Mouse (Mus musculus) lung, embryonic 16.5 days (tissue): ENCODE measurements around the gene Ubr3. TPM values are rescaled to one million over a fixed set of nuclear protein-coding genes. Genes with fewer than 3 reads are reported as not detected.
A peak's percentile ranks its signal among the peaks of the same experiment; 100 is the strongest.

Experiments
- ATAC-seq: fragments of 200-750 bp; cut with Nextera tagmentation; 2 replicates; pipeline ENCODE4 v1.8.0; 2017; ENCODE audit warnings: low read depth, mild to moderate bottlenecking, moderate library complexity
- H3K27ac ChIP-seq: fragments of 300-500 bp; sonication (generic); 2 replicates; pipeline ENCODE4 v1.5.1; 2014; ENCODE audit warnings: mild to moderate bottlenecking, control low read depth, low read length
- H3K27me3 ChIP-seq: fragments of 300-500 bp; sonication (generic); 2 replicates; pipeline ENCODE4 v1.6.1; 2014; ENCODE audit warnings: low read depth, low read length, mixed read lengths; ENCODE audit not compliant: control insufficient read depth, insufficient read depth
- H3K36me3 ChIP-seq: fragments of 300-500 bp; sonication (generic); 2 replicates; pipeline ENCODE4 v1.6.1; 2014; ENCODE audit warnings: low read length; ENCODE audit not compliant: control insufficient read depth, insufficient read depth
- H3K4me1 ChIP-seq: fragments of 300-500 bp; sonication (generic); replicated peaks from 2 replicates; pipeline ENCODE4 v1.6.1; 2014; ENCODE audit warnings: low read length, mixed read lengths; ENCODE audit not compliant: control insufficient read depth, insufficient read depth
- H3K4me2 ChIP-seq: fragments of 300-500 bp; sonication (generic); 2 replicates; pipeline ENCODE4 v1.6.1; 2014; ENCODE audit warnings: low read depth, low read length, control low read depth
- H3K4me3 ChIP-seq: fragments of 300-500 bp; sonication (generic); 2 replicates; pipeline ENCODE4 v1.5.1; 2014; ENCODE audit warnings: mild to moderate bottlenecking, low read length, control low read depth
- H3K9ac ChIP-seq: fragments of 300-500 bp; sonication (generic); 2 replicates; pipeline ENCODE4 v1.6.1; 2014; ENCODE audit warnings: low read length, control low read depth
- H3K9me3 ChIP-seq: fragments of 300-500 bp; sonication (generic); 2 replicates; pipeline ENCODE4 v1.6.1; 2016; ENCODE audit warnings: low read length; ENCODE audit not compliant: control insufficient read depth
- WGBS: fragments of 180-500 bp; shearing (Covaris S2); extraction: QIAGEN DNeasy Blood & Tissue Kit; methylation state at CpG from one replicate; pipeline ENCODE4 v1.1.7; 2014; 5-methylcytosine and 5-hydroxymethylcytosine counted together
- polyA plus RNA-seq: library from polyadenylated mRNA; unstranded; fragments of >200 nt; fragmentation: Nextera tagmentation; extraction: Ambion mirVana; gene quantifications from 2 replicates; pipeline ENCODE4 v1.2.1, GENCODE M21; 2015

Gene Ubr3
- polyA plus RNA-seq, 1 experiment from 2014 or later, result 12.7 TPM

DNA sequence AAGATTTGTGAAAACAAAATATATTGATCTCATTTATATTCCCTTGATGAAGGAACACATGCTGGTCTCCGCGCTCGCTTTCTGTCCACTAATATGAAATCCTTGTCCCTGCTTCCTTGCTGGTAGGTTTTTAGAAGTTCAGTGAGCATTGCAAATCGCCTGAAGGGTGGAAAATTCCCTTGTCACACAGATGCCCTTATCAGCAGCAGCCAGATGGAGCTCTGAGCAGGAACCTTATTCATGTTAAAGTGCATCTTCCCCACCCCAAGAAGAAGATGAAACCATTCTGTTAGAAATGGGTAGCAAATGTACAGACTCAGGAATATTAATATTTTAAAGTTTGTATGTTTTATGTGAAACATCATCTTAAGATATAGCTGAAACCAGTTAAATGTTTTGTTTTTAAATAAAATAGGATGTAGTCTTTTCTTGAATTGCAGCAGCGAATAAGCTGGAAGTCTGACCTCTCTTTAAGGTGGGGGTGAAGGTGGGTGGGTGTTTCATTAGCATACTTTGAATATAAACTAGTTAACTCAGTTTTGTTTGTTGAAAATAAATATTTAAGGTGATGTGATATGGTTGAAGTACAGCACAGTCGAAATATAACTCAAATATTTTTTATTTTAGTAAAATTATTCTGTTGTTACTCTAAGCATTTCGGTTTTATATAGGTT, 102.2 kb downstream of the Ubr3 start:
- H3K9me3 ChIP-seq, result no peaks in the 10 kb centered on the region
- no peak overlapping the region for H3K9ac ChIP-seq
- H3K36me3 ChIP-seq, result peaks cover 10% of the 10 kb centered on the region
- H3K4me3 ChIP-seq, result no peak overlapping the region
- no peaks in the 10 kb centered on the region for H3K27me3 ChIP-seq
- H3K4me1 ChIP-seq, result no peaks in the 10 kb centered on the region
- H3K27ac ChIP-seq, result no peak overlapping the region
- WGBS, result 90% methylated on average over 7 of the region's 7 CpGs
- no peak overlapping the region for H3K4me2 ChIP-seq
- no peak for ATAC-seq

DNA sequence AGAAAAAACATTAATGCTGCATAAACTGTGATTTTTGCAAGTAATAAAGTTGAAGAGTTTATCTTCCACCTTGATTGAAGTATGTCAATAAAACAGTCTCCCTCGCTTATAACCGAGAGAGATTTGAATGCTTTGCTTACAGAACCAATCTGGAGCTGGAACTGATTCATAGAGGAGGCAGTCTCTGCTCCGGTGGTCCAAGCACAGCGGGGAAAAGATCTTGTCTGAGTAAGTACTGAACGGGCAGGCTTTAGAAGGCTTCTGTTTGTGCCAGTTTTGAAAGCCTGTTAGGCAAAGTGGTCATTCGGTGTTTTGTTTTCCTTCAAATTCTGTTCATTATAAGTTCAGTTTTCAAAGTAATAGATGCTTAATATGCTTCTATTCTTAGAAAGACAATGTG, 103.3 kb downstream of the Ubr3 start:
- 86% methylated on average over 6 of the region's 6 CpGs for WGBS
- Histone ChIP-seq H3K36me3 (peaks cover 12% of the 10 kb centered on the region), H3K27ac (no peak overlapping the region)

GRCm38 (mm10) chr2:70006492-70006891, 109.4 kb downstream of the Ubr3 start:
- Histone ChIP-seq H3K9me3 (no peaks in the 10 kb centered on the region), H3K36me3 (peaks cover 5% of the 10 kb centered on the region)
- ATAC-seq, result no peak

More for the DNA sequence above, 103.3 kb downstream of the Ubr3 start:
- Histone ChIP-seq H3K9ac (no peak overlapping the region), H3K27me3 (no peaks in the 10 kb centered on the region), H3K4me1 (no peaks in the 10 kb centered on the region), H3K4me2 (no peak overlapping the region), H3K9me3 (no peaks in the 10 kb centered on the region), H3K4me3 (no peak overlapping the region)
- no peak for ATAC-seq

DNA sequence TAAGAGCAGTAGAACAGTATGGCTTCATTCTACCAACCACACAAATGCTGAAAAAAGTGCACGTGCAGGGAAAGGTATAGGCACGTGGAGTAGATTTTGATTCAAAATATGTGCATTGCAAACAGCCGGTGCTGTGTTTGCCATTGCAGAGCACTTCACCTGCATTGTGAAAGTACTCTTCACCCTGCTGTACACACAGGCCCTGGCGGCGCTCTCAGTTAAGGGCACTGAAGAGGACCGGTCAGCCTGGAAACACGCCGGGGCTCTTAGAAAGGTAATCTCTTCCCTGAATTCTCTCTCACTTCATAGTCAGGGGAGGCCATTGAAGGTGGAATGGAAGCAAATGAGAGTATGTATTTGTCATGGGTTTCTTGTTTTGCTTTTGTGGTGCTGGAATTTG, 115.9 kb downstream of the Ubr3 start:
- 69% methylated on average over 8 of the region's 8 CpGs for WGBS
- Histone ChIP-seq H3K27me3 (no peaks in the 10 kb centered on the region), H3K9ac (no peak overlapping the region), H3K4me1 (peaks cover 6% of the 10 kb centered on the region), H3K4me3 (no peak overlapping the region), H3K9me3 (no peaks in the 10 kb centered on the region), H3K27ac (peak overlapping the region; percentile 75), H3K36me3 (peaks cover 8% of the 10 kb centered on the region), H3K4me2 (no peak overlapping the region)
- ATAC-seq, result peak; percentile 99

More at GRCm38 (mm10) chr2:70006492-70006891, 109.4 kb downstream of the Ubr3 start:
- Histone ChIP-seq H3K4me2 (no peak overlapping the region), H3K4me3 (no peak overlapping the region), H3K27ac (no peak overlapping the region), H3K9ac (no peak overlapping the region), H3K27me3 (no peaks in the 10 kb centered on the region), H3K4me1 (no peaks in the 10 kb centered on the region)
- 93% methylated on average over 2 of the region's 2 CpGs for WGBS

DNA sequence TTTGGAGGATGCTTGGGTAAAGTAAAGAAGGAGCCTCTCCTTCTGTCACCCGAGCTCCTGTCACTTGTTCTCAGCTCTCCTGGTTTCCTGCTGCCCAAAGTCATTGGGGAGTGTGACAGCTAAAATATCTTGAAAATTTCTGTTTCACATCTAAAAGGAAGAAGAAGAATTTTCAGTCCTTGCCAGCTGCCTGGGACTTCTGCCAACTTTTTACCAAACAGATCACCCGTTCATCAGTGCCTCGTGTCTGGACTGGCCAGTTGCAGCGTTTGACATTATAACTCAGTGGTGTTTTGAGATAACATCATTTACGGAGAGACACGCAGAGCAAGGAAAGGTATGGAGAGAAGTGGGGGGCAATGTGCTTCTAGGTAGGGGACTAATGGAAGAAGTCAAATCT, 121.2 kb downstream of the Ubr3 start:
- Histone ChIP-seq H3K4me1 (peaks cover 6% of the 10 kb centered on the region), H3K27ac (no peak overlapping the region), H3K27me3 (no peaks in the 10 kb centered on the region), H3K36me3 (peaks cover 28% of the 10 kb centered on the region), H3K9ac (no peak overlapping the region), H3K4me2 (no peak overlapping the region), H3K4me3 (no peak overlapping the region), H3K9me3 (no peaks in the 10 kb centered on the region)
- no peak for ATAC-seq
- 22% methylated on average over 6 of the region's 6 CpGs for WGBS

- H3K9me3 ChIP-seq, result peaks cover 3% of the 10 kb centered on the region; the same call in 1 of the 2 replicates
- H3K27me3 ChIP-seq, result no peaks in the 10 kb centered on the region
- no peak overlapping the region for H3K27ac ChIP-seq
- no peak for ATAC-seq
- H3K4me2 ChIP-seq, result no peak overlapping the region
- peaks cover 19% of the 10 kb centered on the region for H3K36me3 ChIP-seq
- 76% methylated on average over 2 of the region's 2 CpGs for WGBS
- H3K9ac ChIP-seq, result no peak overlapping the region
- no peaks in the 10 kb centered on the region for H3K4me1 ChIP-seq
- H3K4me3 ChIP-seq, result no peak overlapping the region
These were observed 127.4 kb downstream of the Ubr3 start for GRCm38 (mm10) chr2:70024454-70024853.

GRCm38 (mm10) chr2:70025711-70026110, 128.7 kb downstream of the Ubr3 start:
- 90% methylated on average over 5 of the region's 5 CpGs for WGBS

GRCm38 (mm10) chr2:70031472-70031871, 134.4 kb downstream of the Ubr3 start:
- no peak overlapping the region for H3K27ac ChIP-seq
- no peak overlapping the region for H3K4me2 ChIP-seq
- H3K36me3 ChIP-seq, result no peaks in the 10 kb centered on the region
- H3K27me3 ChIP-seq, result no peaks in the 10 kb centered on the region
- no peak overlapping the region for H3K9ac ChIP-seq
- no peaks in the 10 kb centered on the region for H3K4me1 ChIP-seq
- 75% methylated on average over 2 of the region's 2 CpGs for WGBS
- H3K9me3 ChIP-seq, result peaks cover 3% of the 10 kb centered on the region; the same call in 1 of the 2 replicates
- ATAC-seq, result no peak
- H3K4me3 ChIP-seq, result no peak overlapping the region

More at GRCm38 (mm10) chr2:70025711-70026110, 128.7 kb downstream of the Ubr3 start:
- H3K4me1 ChIP-seq, result no peaks in the 10 kb centered on the region
- no peak overlapping the region for H3K4me2 ChIP-seq
- no peaks in the 10 kb centered on the region for H3K27me3 ChIP-seq
- H3K4me3 ChIP-seq, result no peak overlapping the region
- H3K9me3 ChIP-seq, result peaks cover 3% of the 10 kb centered on the region; the same call in 1 of the 2 replicates
- no peak overlapping the region for H3K9ac ChIP-seq
- ATAC-seq, result no peak
- no peak overlapping the region for H3K27ac ChIP-seq
- peaks cover 14% of the 10 kb centered on the region for H3K36me3 ChIP-seq

- Histone ChIP-seq H3K9ac (no peak overlapping the region), H3K36me3 (no peaks in the 10 kb centered on the region), H3K4me3 (no peak overlapping the region), H3K27me3 (no peaks in the 10 kb centered on the region), H3K9me3 (no peaks in the 10 kb centered on the region), H3K4me1 (no peaks in the 10 kb centered on the region), H3K27ac (no peak overlapping the region), H3K4me2 (no peak overlapping the region)
- ATAC-seq, result no peak
- 73% methylated on average over 5 of the region's 5 CpGs for WGBS
These were observed 137.8 kb downstream of the Ubr3 start for GRCm38 (mm10) chr2:70034895-70035294.
